Mouse (Mus musculus) testis, adult 2 months (tissue): ENCODE data around the gene Tcfl5.

Source experiments
- CTCF ChIP-seq: fragments of 200-500 bp; IDR thresholded peaks from 2 replicates; pipeline ENCODE4 v1.5.1; 2012; ENCODE audit warnings: low read depth, mild to moderate bottlenecking, inconsistent platforms, low read length, moderate library complexity; ENCODE audit not compliant: control insufficient read depth, insufficient read depth, insufficient replicate concordance
- POLR2A ChIP-seq: fragments of 200-500 bp; IDR thresholded peaks from 2 replicates; pipeline ENCODE4 v1.6.1; 2012; ENCODE audit warnings: low read depth, mild to moderate bottlenecking, inconsistent platforms, low read length, moderate library complexity; ENCODE audit not compliant: control insufficient read depth

DNA sequence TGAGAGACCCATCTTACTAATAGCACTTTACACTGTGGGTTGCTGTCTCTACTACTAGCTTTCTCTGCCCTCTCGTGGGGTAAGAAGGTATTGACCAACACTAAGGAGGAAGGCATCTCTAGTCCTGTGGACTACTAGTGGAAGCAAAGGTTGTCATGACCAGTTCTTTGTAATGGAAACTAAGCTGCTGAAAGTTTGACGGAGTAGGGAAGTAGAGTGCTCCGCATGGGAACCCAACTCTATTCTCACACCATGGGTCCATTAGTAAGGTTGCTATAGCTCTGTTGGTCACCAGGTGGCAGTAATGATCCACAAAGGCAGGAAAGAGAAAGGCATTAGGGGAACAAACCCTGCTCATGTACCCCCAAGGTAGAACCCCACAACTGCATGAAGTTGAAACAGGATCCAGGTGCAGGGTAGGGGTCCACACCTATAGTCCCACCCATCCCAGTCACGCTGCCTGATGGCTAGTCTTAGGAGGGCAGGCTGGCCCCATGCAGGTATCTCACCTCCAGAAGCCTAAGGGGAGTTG is 36.2 kb upstream of the Tcfl5 start:
- TF ChIP-seq POLR2A = peak; percentile 31; the same call in 1 of the 2 replicates
- no peak; the same call in 1 of the 2 replicates for TF ChIP-seq CTCF
